Mouse (Mus musculus) heart, postnatal 0 days (tissue): ENCODE data around the gene Crip1. TPM values are rescaled to one million over a fixed set of nuclear protein-coding genes. Genes with fewer than 3 reads are reported as not detected.

Source experiments
- ATAC-seq: fragments of 200-750 bp; cut with Nextera tagmentation; 2 replicates; pipeline ENCODE4 v1.8.0; 2017; ENCODE audit warnings: low read depth, moderate number of reproducible peaks, moderate library complexity; ENCODE audit not compliant: insufficient read depth
- DNase-seq: peaks from one replicate; pipeline ENCODE4 v3.0.0-alpha.2; 2016; ENCODE audit warnings: low spot score
- H3K27ac ChIP-seq: fragments of 300-500 bp; sonication (generic); 2 replicates; pipeline ENCODE4 v1.5.1; 2014; ENCODE audit warnings: low read depth, mild to moderate bottlenecking
- H3K27me3 ChIP-seq: fragments of 300-500 bp; sonication (generic); 2 replicates; pipeline ENCODE4 v1.6.1; 2014; ENCODE audit warnings: low read length, mixed read lengths; ENCODE audit not compliant: control insufficient read depth, insufficient read depth
- H3K36me3 ChIP-seq: fragments of 300-500 bp; sonication (generic); replicated peaks from 2 replicates; pipeline ENCODE4 v1.6.1; 2014; ENCODE audit warnings: low read length, mixed read lengths; ENCODE audit not compliant: control insufficient read depth, insufficient read depth
- H3K4me1 ChIP-seq: fragments of 300-500 bp; sonication (generic); 2 replicates; pipeline ENCODE4 v1.6.1; 2014; ENCODE audit warnings: antibody characterized with exemption; ENCODE audit not compliant: control insufficient read depth, insufficient read depth
- H3K4me2 ChIP-seq: fragments of 300-500 bp; sonication (generic); 2 replicates; pipeline ENCODE4 v1.6.1; 2014; ENCODE audit warnings: low read depth, mild to moderate bottlenecking, low read length, moderate library complexity
- H3K4me3 ChIP-seq: fragments of 300-500 bp; sonication (generic); 2 replicates; pipeline ENCODE4 v1.5.1; 2014; ENCODE audit warnings: low read depth, low read length
- H3K9ac ChIP-seq: fragments of 300-500 bp; sonication (generic); replicated peaks from 2 replicates; pipeline ENCODE4 v1.6.1; 2014; ENCODE audit warnings: low read depth, low read length, mixed read lengths
- H3K9me3 ChIP-seq: fragments of 300-500 bp; sonication (generic); replicated peaks from 2 replicates; pipeline ENCODE4 v1.6.1; 2016; ENCODE audit warnings: low read length; ENCODE audit not compliant: control insufficient read depth
- CTCF ChIP-seq: IDR thresholded peaks from 2 replicates; pipeline ENCODE4 v1.5.1; 2016; ENCODE audit warnings: antibody characterized with exemption, control low read depth, low read depth
- EP300 ChIP-seq: IDR thresholded peaks from 2 replicates; pipeline ENCODE4 v1.6.1; 2016; ENCODE audit warnings: antibody characterized with exemption, low read depth
- WGBS: fragments of 180-500 bp; shearing (Covaris S2); extraction: QIAGEN DNeasy Blood & Tissue Kit; methylation state at CpG from one replicate; pipeline ENCODE4 v1.1.7; 2014; 5-methylcytosine and 5-hydroxymethylcytosine counted together
- polyA plus RNA-seq: library from polyadenylated mRNA; unstranded; fragments of >200 nt; fragmentation: Nextera tagmentation; extraction: Ambion mirVana; gene quantifications from 2 replicates; pipeline ENCODE4 v1.2.1, GENCODE M21; 2015
- total RNA-seq: library from RNA; depleted of rRNA; stranded (reverse); fragments of >200 nt; gene quantifications from 2 replicates; pipeline ENCODE4 v1.2.3, GENCODE M21; 2014; ENCODE audit warnings: low replicate concordance

The Crip1 gene
- total and polyA plus RNA-seq, 2 experiments from 2014 or later, result 286 to 831 TPM

GRCm38 (mm10) chr12:113176960-113177725 is 31.0 kb downstream of the Crip1 start:
- H3K4me2 ChIP-seq, result no peak overlapping the region
- no peak for ATAC-seq
- H3K4me1 ChIP-seq, result no peaks in the 10 kb centered on the region
- H3K9me3 ChIP-seq, result no peaks in the 10 kb centered on the region
- H3K4me3 ChIP-seq, result no peak overlapping the region
- no peak overlapping the region for H3K9ac ChIP-seq
- H3K36me3 ChIP-seq, result no peaks in the 10 kb centered on the region
- no peaks in the 10 kb centered on the region for H3K27me3 ChIP-seq
- WGBS, result 78% methylated on average over 18 of the region's 18 CpGs
- no peak overlapping the region for H3K27ac ChIP-seq
- no peak for DNase-seq
- no peak for TF ChIP-seq CTCF

GRCm38 (mm10) chr12:113181020-113181419 is 34.9 kb downstream of the Crip1 start:
- TF ChIP-seq EP300 (no peak), CTCF (no peak)
- DNase-seq (no peak), ATAC-seq (no peak)
- 47% methylated on average over 4 of the region's 4 CpGs for WGBS
- H3K4me1 ChIP-seq, result no peaks in the 10 kb centered on the region
- H3K27ac ChIP-seq, result no peak overlapping the region
- H3K4me3 ChIP-seq, result no peak overlapping the region
- no peak overlapping the region for H3K4me2 ChIP-seq
- H3K27me3 ChIP-seq, result peaks cover 17% of the 10 kb centered on the region
- no peaks in the 10 kb centered on the region for H3K9me3 ChIP-seq
- H3K9ac ChIP-seq, result no peak overlapping the region
- H3K36me3 ChIP-seq, result no peaks in the 10 kb centered on the region

- peaks cover 46% of the 10 kb centered on the region for H3K27me3 ChIP-seq
- no peak for TF ChIP-seq CTCF
- TF ChIP-seq EP300, result no peak
- H3K36me3 ChIP-seq, result no peaks in the 10 kb centered on the region
- no peak overlapping the region for H3K4me2 ChIP-seq
- ATAC-seq (no peak), DNase-seq (no peak)
- no peak overlapping the region for H3K4me3 ChIP-seq
- WGBS, result 53% methylated on average over 5 of the region's 5 CpGs
- peaks cover 14% of the 10 kb centered on the region for H3K4me1 ChIP-seq
- no peak overlapping the region for H3K9ac ChIP-seq
- no peaks in the 10 kb centered on the region for H3K9me3 ChIP-seq
- H3K27ac ChIP-seq, result no peak overlapping the region
Observed at GRCm38 (mm10) chr12:113184945-113185344, 38.8 kb downstream of the Crip1 start.

GRCm38 (mm10) chr12:113185442-113186291 is 39.6 kb downstream of the Crip1 start, which contains the start of gene Tmem121:
Gene Tmem121, plus strand, starts transcription at chr12:113185930.
- WGBS, result 2% methylated on average over 62 of the region's 63 CpGs
- TF ChIP-seq EP300 (no peak), CTCF (no peak)
- Histone ChIP-seq H3K27ac (no peak within 1 kb of the TSS), H3K27me3 (peaks cover 46% of the 10 kb centered on the region), H3K9ac (no peak within 1 kb of the TSS), H3K4me2 (peak within 1 kb of the TSS; percentile 71), H3K4me3 (peak within 1 kb of the TSS; percentile 48), H3K36me3 (no peaks in the 10 kb centered on the region), H3K4me1 (peaks cover 14% of the 10 kb centered on the region), H3K9me3 (no peaks in the 10 kb centered on the region)
- ATAC-seq (no peak), DNase-seq (no peak)

- peak overlapping the region; percentile 48 for H3K4me3 ChIP-seq
Observed at GRCm38 (mm10) chr12:113186326-113187010, 40.4 kb downstream of the Crip1 start.

More at GRCm38 (mm10) chr12:113186326-113187010, 40.4 kb downstream of the Crip1 start:
- H3K9me3 ChIP-seq, result no peaks in the 10 kb centered on the region
- ATAC-seq (no peak), DNase-seq (no peak)
- peaks cover 14% of the 10 kb centered on the region for H3K4me1 ChIP-seq
- H3K9ac ChIP-seq, result no peak overlapping the region
- H3K36me3 ChIP-seq, result no peaks in the 10 kb centered on the region
- peaks cover 46% of the 10 kb centered on the region for H3K27me3 ChIP-seq
- WGBS, result 50% methylated on average over 12 of the region's 12 CpGs
- H3K4me2 ChIP-seq, result peak overlapping the region; percentile 71
- H3K27ac ChIP-seq, result no peak overlapping the region
- no peak for TF ChIP-seq CTCF
- no peak for TF ChIP-seq EP300
